Mouse (Mus musculus) intestine, embryonic 16.5 days (tissue): ENCODE data around the gene Smap2. TPM values are rescaled to one million over a fixed set of nuclear protein-coding genes. Genes with fewer than 3 reads are reported as not detected.
A peak's percentile ranks its signal among the peaks of the same experiment; 100 is the strongest.

ENCODE experiments used
- ATAC-seq: fragments of 200-750 bp; cut with Nextera tagmentation; 2 replicates; pipeline ENCODE4 v1.8.0; 2017; ENCODE audit warnings: moderate TSS enrichment, moderate library complexity
- H3K27ac ChIP-seq: fragments of 300-500 bp; sonication (generic); 2 replicates; pipeline ENCODE4 v1.5.1; 2014; ENCODE audit warnings: mild to moderate bottlenecking, low read length
- H3K27me3 ChIP-seq: fragments of 300-500 bp; sonication (generic); replicated peaks from 2 replicates; pipeline ENCODE4 v1.6.1; 2014; ENCODE audit warnings: low read length, control low read depth, mixed read lengths; ENCODE audit not compliant: control insufficient read depth, insufficient read depth
- H3K36me3 ChIP-seq: fragments of 300-500 bp; sonication (generic); 2 replicates; pipeline ENCODE4 v1.6.1; 2014; ENCODE audit warnings: low read length, control low read depth; ENCODE audit not compliant: control insufficient read depth, insufficient read depth
- H3K4me1 ChIP-seq: fragments of 300-500 bp; sonication (generic); 2 replicates; pipeline ENCODE4 v1.6.1; 2014; ENCODE audit warnings: low read length, control low read depth, mixed read lengths; ENCODE audit not compliant: control insufficient read depth, insufficient read depth
- H3K4me2 ChIP-seq: fragments of 300-500 bp; sonication (generic); 2 replicates; pipeline ENCODE4 v1.6.1; 2014; ENCODE audit warnings: low read depth, low read length, control low read depth
- H3K4me3 ChIP-seq: fragments of 300-500 bp; sonication (generic); 2 replicates; pipeline ENCODE4 v1.5.1; 2014; ENCODE audit warnings: mild to moderate bottlenecking, low read length
- H3K9ac ChIP-seq: fragments of 300-500 bp; sonication (generic); 2 replicates; pipeline ENCODE4 v1.6.1; 2014; ENCODE audit warnings: low read depth, low read length
- H3K9me3 ChIP-seq: fragments of 300-500 bp; sonication (generic); 2 replicates; pipeline ENCODE4 v1.6.1; 2016; ENCODE audit warnings: low read length, control low read depth; ENCODE audit not compliant: control insufficient read depth
- WGBS: fragments of 180-500 bp; shearing (Covaris S2); extraction: QIAGEN DNeasy Blood & Tissue Kit; methylation state at CpG from one replicate; pipeline ENCODE4 v1.1.7; 2014; 5-methylcytosine and 5-hydroxymethylcytosine counted together
- polyA plus RNA-seq: library from polyadenylated mRNA; unstranded; fragments of >200 nt; fragmentation: Nextera tagmentation; extraction: Ambion mirVana; gene quantifications from 2 replicates; pipeline ENCODE4 v1.2.1, GENCODE M21; 2015

Smap2 gene
- polyA plus RNA-seq, 1 experiment from 2014 or later: 12.2 TPM

DNA sequence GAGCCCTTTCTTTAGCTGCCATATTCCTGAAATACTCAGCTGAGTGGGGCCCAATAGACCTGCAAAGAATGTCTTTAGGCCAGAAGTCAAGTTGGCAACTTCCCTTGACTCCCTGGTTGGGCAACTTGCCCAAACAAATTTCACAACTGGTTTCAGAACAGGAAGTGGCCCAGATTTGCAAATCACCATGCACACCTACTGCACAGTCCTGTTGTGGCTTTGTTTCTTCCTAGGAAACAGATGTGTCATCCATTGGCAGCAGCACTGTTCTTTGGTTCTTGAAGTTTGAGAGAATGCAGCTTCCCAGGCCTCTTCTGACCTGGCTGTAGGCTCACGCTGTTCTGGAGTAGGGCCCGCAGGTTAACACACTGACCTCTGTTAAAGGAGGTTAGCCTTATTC, 6.9 kb upstream of the Smap2 start:
- H3K27me3 ChIP-seq: no peaks in the 10 kb centered on the region
- no peak overlapping the region for H3K4me3 ChIP-seq
- H3K36me3 ChIP-seq: no peaks in the 10 kb centered on the region
- WGBS: 82% methylated on average over 2 of the region's 2 CpGs
- no peaks in the 10 kb centered on the region for H3K4me1 ChIP-seq
- H3K27ac ChIP-seq: no peak overlapping the region
- H3K9ac ChIP-seq: no peak overlapping the region
- no peak for ATAC-seq
- no peaks in the 10 kb centered on the region for H3K9me3 ChIP-seq
- no peak overlapping the region for H3K4me2 ChIP-seq

DNA sequence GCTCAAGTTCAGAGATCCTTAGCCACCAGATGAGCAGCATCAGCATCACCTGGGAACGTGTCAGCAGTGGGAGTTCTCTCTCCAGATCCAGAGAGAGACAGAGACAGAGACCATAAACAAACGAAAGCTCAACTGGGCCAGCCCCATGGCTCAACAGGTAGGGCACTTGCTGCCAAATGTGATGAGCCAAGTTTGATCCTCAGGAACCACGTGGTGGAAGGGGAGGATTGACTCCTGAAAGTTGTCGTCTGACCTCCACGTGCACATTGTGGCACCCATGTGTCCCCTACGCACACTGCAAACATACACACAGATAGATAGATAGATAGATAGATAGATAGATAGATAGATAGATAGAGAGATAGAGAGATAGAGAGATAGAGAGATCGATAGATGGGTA, 6.4 kb upstream of the Smap2 start:
- WGBS: 83% methylated on average over 7 of the region's 7 CpGs
- no peak for ATAC-seq
- no peak overlapping the region for H3K9ac ChIP-seq

DNA sequence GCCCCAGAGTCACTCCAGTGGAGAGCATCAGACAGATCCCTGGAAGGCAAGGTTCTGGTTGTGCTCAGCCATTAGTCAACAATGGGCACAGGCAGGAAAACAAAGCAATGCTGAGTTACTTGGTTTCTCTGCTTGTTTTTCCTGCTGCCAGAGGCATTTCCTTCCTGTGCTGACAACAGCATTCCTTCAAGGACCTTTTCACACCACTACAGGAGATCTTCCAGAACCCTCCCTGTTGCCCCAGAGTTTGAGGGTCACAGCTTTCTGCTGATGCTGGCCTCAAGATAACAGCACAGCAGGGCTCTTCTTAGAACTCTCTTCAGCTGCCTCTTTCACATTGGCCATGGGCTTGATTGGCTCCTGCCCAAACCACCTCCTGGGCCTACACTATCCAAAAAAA, 4.9 kb upstream of the Smap2 start:
- no peaks in the 10 kb centered on the region for H3K27me3 ChIP-seq
- no peak overlapping the region for H3K9ac ChIP-seq
- no peak for ATAC-seq
- no peak overlapping the region for H3K4me2 ChIP-seq
- no peak overlapping the region for H3K4me3 ChIP-seq
- no peaks in the 10 kb centered on the region for H3K9me3 ChIP-seq
- H3K4me1 ChIP-seq: no peaks in the 10 kb centered on the region
- H3K27ac ChIP-seq: no peak overlapping the region
- no peaks in the 10 kb centered on the region for H3K36me3 ChIP-seq

More for the DNA sequence above, 6.4 kb upstream of the Smap2 start:
- Histone ChIP-seq H3K4me1 (no peaks in the 10 kb centered on the region), H3K27ac (no peak overlapping the region), H3K4me3 (no peak overlapping the region), H3K27me3 (no peaks in the 10 kb centered on the region), H3K9me3 (no peaks in the 10 kb centered on the region), H3K4me2 (no peak overlapping the region), H3K36me3 (no peaks in the 10 kb centered on the region)

DNA sequence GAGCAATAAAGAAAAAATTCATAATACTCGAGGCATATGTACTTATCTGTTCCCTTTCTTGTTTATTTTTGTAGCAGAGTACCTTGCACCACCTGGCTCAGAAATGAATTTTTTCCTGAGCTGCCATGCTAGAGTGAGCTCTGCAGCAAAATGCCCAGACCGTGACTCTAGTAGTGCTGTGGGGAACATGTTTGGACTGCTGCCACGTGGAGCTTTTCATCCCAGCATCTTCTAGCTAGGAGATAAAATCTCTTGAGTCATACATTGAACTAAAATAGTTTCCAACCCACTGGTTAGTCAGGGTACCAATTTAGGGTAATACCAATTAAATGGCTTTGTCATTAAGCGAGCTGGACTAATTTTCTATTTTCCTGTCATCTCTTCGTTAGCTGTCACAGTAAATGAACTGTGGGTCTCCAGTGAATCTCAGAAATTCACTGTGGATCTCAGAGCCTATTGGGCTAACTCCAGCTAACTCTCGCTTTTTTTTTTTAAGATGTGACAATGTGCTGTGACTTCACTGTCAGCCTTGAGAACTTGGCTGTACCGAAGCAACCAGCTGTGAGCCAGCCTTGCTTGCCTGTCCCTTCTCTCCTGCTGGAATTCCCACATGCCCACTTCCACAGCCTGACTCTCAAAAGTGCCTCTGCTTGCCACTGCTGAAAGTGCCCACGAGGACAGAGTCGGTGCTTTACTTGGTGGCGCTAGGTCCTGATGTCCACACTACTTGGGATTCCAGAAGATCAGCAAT, 3.2 kb upstream of the Smap2 start:
- WGBS: 70% methylated on average over 10 of the region's 10 CpGs
- ATAC-seq: no peak
- Histone ChIP-seq H3K9ac (no peak overlapping the region), H3K9me3 (no peaks in the 10 kb centered on the region), H3K4me3 (no peak overlapping the region), H3K27ac (no peak overlapping the region), H3K4me2 (no peak overlapping the region), H3K36me3 (no peaks in the 10 kb centered on the region), H3K27me3 (no peaks in the 10 kb centered on the region), H3K4me1 (peaks cover 8% of the 10 kb centered on the region)

DNA sequence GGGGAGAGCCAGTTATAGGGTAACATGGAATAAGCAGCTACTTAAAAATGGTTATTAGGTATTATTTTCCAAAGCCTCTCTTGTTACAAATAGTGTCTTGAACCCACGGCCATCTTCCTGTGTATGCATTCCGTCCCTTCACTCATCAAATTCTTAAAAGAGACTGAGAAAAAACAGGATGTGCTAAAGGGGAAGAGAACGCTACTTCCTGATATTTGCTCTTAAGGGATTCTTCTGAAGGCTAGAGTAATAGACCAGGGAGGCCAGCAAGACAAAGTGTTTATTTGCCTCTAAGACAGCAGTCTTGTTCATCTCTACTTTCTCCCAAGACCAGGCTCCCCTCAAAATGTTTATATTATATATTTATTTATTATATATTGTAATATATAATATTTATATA, 1.2 kb upstream of the Smap2 start:
- H3K9ac ChIP-seq: no peak overlapping the region
- H3K27ac ChIP-seq: no peak overlapping the region
- 66% methylated on average over 3 of the region's 3 CpGs for WGBS
- no peaks in the 10 kb centered on the region for H3K36me3 ChIP-seq
- H3K27me3 ChIP-seq: no peaks in the 10 kb centered on the region
- no peaks in the 10 kb centered on the region for H3K9me3 ChIP-seq
- no peak overlapping the region for H3K4me3 ChIP-seq
- ATAC-seq: no peak
- peaks cover 11% of the 10 kb centered on the region for H3K4me1 ChIP-seq
- H3K4me2 ChIP-seq: no peak overlapping the region

DNA sequence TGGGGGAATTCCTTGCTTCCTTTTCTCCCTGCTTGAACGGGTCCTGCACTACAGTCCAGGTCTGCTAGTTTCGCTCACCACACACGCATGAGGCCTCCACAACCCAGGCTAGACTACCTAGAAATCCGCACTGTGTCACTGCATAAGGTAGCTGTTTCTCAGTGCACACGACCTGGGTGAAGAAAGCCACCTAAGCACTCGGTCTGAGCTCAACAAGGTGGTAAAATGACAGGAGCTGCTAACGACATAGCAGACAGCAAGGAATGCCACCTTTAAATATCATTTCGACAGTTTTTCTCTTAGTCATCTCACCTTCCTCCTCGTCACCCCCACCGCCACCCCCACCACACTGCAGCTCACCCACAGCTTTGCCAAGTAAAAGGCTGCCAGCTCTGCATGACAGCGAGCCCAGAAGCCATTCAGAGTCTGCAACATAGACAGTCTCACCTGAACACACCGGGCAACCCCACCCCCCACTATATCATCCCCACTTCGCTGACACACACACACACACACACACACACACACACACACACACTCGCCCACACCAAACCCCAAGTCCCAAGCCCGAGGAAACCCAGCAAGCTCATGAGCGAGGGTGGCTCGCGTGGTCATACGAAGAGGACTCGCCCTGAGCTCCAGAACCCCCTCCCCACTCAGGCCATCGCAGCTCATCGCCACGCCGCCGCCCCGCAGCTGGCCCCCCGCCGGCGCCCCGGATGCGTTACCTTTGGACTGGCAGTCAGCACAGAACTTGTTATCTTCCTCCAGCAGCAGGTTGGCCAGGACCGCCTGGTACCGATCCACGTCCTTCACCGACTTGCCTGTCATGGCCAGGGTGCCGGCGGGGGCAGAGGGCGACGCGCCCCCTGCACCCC, 787 bp downstream of the Smap2 start:
- Histone ChIP-seq H3K9ac (peak overlapping the region; percentile 98), H3K4me2 (peak overlapping the region; percentile 82), H3K4me1 (peaks cover 11% of the 10 kb centered on the region), H3K27me3 (no peaks in the 10 kb centered on the region), H3K4me3 (peak overlapping the region; percentile 99), H3K36me3 (no peaks in the 10 kb centered on the region), H3K27ac (peak overlapping the region; percentile 82), H3K9me3 (no peaks in the 10 kb centered on the region)
- ATAC-seq: peak; percentile 19
- WGBS: 4% methylated on average over 40 of the region's 40 CpGs

DNA sequence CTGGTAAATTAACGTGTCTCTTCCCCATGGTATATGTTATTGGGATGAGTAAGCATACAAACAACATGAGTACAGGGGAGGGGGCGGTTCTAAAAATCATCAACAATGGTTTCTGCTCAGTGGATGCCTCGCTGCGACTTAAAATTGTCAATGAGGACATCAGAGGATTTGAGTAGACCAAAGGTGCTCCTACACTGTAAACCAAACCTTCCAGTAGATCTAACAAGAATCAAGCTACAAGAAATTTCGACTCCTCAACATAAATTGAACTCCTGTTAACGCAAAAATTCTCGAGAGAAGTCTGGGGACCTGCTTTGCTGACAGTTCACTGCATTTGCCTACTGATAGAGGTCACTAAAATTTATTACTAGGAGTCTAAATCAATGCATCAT, 1.8 kb downstream of the Smap2 start:
- Histone ChIP-seq H3K4me2 (peak overlapping the region; percentile 10; the same call in 1 of the 2 replicates), H3K27ac (peak overlapping the region; percentile 9; the same call in 1 of the 2 replicates), H3K9me3 (no peaks in the 10 kb centered on the region), H3K9ac (no peak overlapping the region), H3K27me3 (no peaks in the 10 kb centered on the region), H3K4me1 (peaks cover 11% of the 10 kb centered on the region), H3K36me3 (no peaks in the 10 kb centered on the region), H3K4me3 (0 out of 2 replicates have a peak overlapping the region, but pooled peaks have one; percentile 5)
- ATAC-seq: no peak
- whole genome bisulfite sequencing: 76% methylated on average over 7 of the region's 7 CpGs

DNA sequence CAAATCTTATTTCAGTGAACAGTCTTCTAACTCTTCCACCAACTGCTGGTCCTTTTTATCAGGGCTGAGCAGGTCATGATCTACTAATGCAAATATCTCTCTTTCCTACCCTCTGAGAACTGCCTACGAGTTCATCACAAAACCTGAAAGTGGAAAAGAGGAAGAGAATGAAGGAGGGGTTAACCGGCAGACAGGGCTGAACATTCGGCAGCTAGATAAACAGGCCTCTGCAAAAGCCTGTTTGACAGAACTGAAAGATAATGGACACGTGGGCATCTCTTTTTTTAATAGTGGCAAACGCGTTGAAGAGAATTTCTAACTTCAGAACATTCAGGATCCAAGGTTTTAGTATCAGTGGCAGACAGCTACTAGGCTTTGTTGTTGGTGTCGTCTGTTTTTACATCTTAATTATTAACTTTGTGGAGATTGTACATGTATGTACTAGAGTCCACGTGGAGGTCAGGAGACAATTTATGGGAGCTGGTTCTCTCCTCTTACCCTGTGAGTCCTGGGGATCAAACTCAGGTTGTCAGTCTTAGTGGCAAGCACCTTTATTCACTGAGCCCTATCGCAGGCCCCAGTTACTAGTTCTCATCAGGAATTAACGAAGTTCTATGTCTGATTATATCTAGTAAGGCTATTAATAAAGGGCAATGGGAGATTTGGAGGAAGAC, 2.3 kb downstream of the Smap2 start:
- peak; percentile 10; the same call in 1 of the 2 replicates for ATAC-seq
- H3K4me2 ChIP-seq: peak overlapping the region; percentile 10; the same call in 1 of the 2 replicates
- no peaks in the 10 kb centered on the region for H3K36me3 ChIP-seq
- H3K9me3 ChIP-seq: no peaks in the 10 kb centered on the region
- WGBS: 52% methylated on average over 10 of the region's 10 CpGs
- H3K27me3 ChIP-seq: no peaks in the 10 kb centered on the region
- H3K4me3 ChIP-seq: 0 out of 2 replicates have a peak overlapping the region, but pooled peaks have one; percentile 10
- no peak overlapping the region for H3K27ac ChIP-seq
- H3K4me1 ChIP-seq: peaks cover 12% of the 10 kb centered on the region
- no peak overlapping the region for H3K9ac ChIP-seq
